Mouse (Mus musculus): ENCODE results near the gene Tgfbr3. TPM values are rescaled to one million over a fixed set of nuclear protein-coding genes. Genes with fewer than 3 reads are reported as not detected.

The Tgfbr3 gene
- polyA plus RNA-seq, 1 experiment from 2014 or later, result 6.6 TPM

DNA sequence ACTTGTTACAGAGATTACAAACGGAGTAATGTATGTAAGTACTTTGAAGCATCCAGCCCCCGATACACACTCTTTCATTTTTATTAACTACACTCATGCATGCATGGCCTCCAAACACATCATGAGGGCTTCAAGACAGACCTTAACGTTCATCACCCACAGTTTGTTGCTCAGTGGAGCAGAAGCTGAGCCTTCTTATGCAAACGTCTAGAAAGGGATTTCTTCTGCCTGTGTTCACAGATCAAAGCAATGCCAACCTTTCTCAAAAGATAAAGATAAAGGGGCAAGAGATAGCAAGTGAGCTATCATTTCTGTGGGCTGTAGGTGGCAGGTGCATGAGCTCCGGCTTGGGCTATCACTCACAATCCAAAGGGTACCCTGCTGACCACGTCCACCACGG, 123.7 kb downstream of the Tgfbr3 start:
- H3K9me3 ChIP-seq (replicated peaks), result no peaks in the 10 kb centered on the region
- H3K4me2 ChIP-seq, result no peak overlapping the region
- no peak overlapping the region for H3K27ac ChIP-seq (replicated peaks)
- peaks cover 14% of the 10 kb centered on the region for H3K4me1 ChIP-seq
- no peak for ATAC-seq (ENCODE audit: low FRiP score)
- no peak overlapping the region for H3K4me3 ChIP-seq (replicated peaks)
- no peaks in the 10 kb centered on the region for H3K27me3 ChIP-seq (replicated peaks)
- 79% methylated on average over 7 of the region's 7 CpGs for WGBS
- no peaks in the 10 kb centered on the region for H3K36me3 ChIP-seq
- H3K9ac ChIP-seq (replicated peaks), result no peak overlapping the region

DNA sequence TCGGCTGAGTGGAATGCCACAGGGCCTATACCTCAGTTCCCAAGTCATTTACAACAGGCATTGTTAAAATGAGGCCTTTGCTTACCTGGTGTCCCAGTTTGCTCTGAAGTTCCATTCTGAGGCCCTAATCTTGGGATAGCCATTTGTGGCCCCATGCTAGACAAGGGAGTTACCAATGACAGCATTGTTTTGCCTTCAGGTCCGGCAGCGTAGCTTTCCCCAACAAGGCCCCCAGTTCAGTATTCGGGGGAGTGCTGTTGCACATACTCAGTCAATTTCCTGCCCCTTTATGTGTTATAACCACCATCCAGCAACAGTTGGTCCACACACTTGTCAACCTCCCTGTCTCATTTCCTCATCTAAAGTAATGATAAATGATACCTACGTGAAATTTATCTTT, 124.2 kb downstream of the Tgfbr3 start:
- Histone ChIP-seq H3K36me3 (no peaks in the 10 kb centered on the region), H3K4me3 (replicated peaks) (no peak overlapping the region), H3K4me1 (peaks cover 14% of the 10 kb centered on the region), H3K27me3 (replicated peaks) (no peaks in the 10 kb centered on the region), H3K27ac (replicated peaks) (no peak overlapping the region), H3K9me3 (replicated peaks) (no peaks in the 10 kb centered on the region), H3K4me2 (no peak overlapping the region), H3K9ac (replicated peaks) (no peak overlapping the region)
- WGBS, result 87% methylated on average over 5 of the region's 5 CpGs
- ATAC-seq (ENCODE audit: low FRiP score), result no peak

DNA sequence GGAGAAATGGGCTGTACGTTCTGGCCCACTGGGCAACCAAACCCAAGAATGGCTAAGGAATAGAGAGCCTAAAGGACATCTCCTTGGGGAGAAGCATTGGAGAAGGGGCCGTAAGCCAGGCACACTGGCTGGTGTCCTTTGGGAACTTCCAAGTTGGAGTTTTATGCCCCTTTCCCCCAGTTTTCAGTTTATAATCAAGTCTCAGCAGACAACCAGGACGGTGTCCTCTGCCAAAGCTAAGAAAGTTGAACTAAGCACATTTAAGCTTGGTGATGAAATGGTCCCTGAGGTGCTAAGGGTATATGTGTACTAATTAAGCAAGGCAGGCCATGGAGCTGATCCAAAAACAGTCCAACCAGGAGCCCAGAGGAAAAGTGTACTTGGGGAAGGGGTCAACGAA, 124.6 kb downstream of the Tgfbr3 start:
- Histone ChIP-seq H3K4me1 (peaks cover 14% of the 10 kb centered on the region), H3K4me3 (replicated peaks) (no peak overlapping the region), H3K9me3 (replicated peaks) (no peaks in the 10 kb centered on the region), H3K27ac (replicated peaks) (no peak overlapping the region), H3K9ac (replicated peaks) (no peak overlapping the region), H3K4me2 (no peak overlapping the region), H3K36me3 (no peaks in the 10 kb centered on the region), H3K27me3 (replicated peaks) (no peaks in the 10 kb centered on the region)
- ATAC-seq (ENCODE audit: low FRiP score), result no peak
- 90% methylated on average over 4 of the region's 4 CpGs for WGBS

DNA sequence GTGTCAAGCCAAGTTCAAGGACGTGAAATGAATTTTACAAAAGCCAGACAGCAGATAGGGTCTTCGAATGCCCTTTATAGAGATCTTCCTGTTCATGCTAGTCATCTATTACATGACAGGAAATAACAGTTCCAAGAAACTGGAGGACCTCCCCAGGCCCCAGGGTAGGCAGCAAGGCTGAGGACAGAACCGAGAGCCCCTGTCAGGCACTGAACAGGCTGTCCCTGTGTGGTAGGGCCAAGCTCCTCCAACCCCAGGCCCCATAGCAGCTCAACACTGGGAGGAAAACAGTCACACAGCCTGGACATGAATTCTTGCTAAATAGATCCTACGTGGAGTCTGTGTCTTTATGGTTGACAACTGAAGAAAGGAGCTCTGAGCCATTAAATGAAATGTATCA, 125.3 kb downstream of the Tgfbr3 start:
- Histone ChIP-seq H3K27me3 (replicated peaks) (no peaks in the 10 kb centered on the region), H3K9me3 (replicated peaks) (no peaks in the 10 kb centered on the region), H3K4me2 (no peak overlapping the region), H3K27ac (replicated peaks) (no peak overlapping the region), H3K36me3 (no peaks in the 10 kb centered on the region), H3K4me3 (replicated peaks) (no peak overlapping the region), H3K4me1 (peaks cover 14% of the 10 kb centered on the region), H3K9ac (replicated peaks) (no peak overlapping the region)
- WGBS, result 85% methylated on average over 4 of the region's 4 CpGs
- ATAC-seq (ENCODE audit: low FRiP score), result no peak

DNA sequence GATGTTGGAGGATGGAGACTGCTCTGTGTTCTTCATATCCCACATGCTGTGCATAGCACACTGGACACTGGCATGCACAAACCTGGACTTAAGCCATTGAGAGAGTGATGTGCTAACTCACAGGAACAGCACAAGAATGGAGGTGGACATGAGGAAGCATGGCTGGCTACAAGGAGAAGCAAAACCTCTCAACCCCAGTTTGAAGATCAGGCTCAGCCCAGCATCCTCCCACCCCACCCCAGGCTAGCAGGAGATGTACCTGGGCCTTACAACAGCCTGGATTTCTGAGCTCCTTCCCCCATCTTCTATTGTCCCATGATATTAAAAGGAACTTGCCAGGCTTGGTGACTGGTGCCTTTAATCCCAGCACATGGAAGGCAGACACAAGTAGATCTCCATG, 126.1 kb downstream of the Tgfbr3 start:
- Histone ChIP-seq H3K4me2 (no peak overlapping the region), H3K36me3 (no peaks in the 10 kb centered on the region), H3K27me3 (replicated peaks) (no peaks in the 10 kb centered on the region), H3K4me3 (replicated peaks) (no peak overlapping the region), H3K9me3 (replicated peaks) (no peaks in the 10 kb centered on the region), H3K9ac (replicated peaks) (no peak overlapping the region), H3K27ac (replicated peaks) (no peak overlapping the region), H3K4me1 (peaks cover 14% of the 10 kb centered on the region)
- no peak for ATAC-seq (ENCODE audit: low FRiP score)

DNA sequence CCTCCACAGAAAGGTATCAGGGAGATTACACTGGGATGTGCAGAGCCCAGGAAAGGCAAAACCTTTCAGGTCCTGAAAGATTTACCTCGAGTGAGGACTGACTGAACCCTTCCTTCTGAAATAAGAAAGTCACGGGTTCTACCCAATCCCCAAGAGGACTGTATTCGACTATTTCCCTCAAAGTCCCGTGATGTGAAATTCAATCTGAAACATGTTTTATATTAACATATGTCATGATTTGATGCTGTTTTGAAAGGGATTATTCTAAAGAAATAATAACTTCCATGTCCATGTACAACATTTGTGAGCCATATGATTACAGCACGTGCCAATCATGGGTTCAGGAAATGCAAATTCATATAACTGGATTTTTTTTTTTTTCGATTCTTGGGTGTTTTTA, 126.6 kb downstream of the Tgfbr3 start:
- peaks cover 11% of the 10 kb centered on the region; the same call in 1 of the 2 replicates for H3K4me1 ChIP-seq
- H3K9me3 ChIP-seq (replicated peaks), result no peaks in the 10 kb centered on the region
- H3K27me3 ChIP-seq (replicated peaks), result no peaks in the 10 kb centered on the region
- no peak overlapping the region for H3K4me2 ChIP-seq
- WGBS, result 85% methylated on average over 6 of the region's 6 CpGs
- no peak for ATAC-seq (ENCODE audit: low FRiP score)
- H3K9ac ChIP-seq (replicated peaks), result no peak overlapping the region
- no peak overlapping the region for H3K27ac ChIP-seq (replicated peaks)
- no peak overlapping the region for H3K4me3 ChIP-seq (replicated peaks)
- H3K36me3 ChIP-seq, result no peaks in the 10 kb centered on the region

DNA sequence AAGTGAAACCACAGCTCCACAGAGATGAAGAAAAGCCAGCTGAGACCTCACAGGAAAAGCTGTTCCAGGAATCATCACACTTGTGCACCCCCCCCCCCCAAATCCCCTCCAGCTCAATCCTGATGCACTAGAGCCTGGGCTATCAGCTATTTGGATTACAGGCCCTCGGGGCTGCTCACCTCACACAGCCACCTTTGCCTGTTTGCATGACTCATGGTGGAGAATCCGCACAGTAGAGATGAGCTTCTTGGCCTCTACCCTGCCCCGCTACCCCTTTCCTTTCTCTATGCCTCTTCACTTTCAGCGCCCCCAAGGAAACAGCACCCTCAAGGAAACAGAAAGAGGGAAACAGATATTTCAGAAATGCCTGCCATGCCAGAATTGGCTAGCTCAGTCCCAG, 127.1 kb downstream of the Tgfbr3 start:
- H3K4me1 ChIP-seq, result peaks cover 9% of the 10 kb centered on the region; the same call in 1 of the 2 replicates
- ATAC-seq (ENCODE audit: low FRiP score), result no peak
- 85% methylated on average over 4 of the region's 4 CpGs for WGBS

DNA sequence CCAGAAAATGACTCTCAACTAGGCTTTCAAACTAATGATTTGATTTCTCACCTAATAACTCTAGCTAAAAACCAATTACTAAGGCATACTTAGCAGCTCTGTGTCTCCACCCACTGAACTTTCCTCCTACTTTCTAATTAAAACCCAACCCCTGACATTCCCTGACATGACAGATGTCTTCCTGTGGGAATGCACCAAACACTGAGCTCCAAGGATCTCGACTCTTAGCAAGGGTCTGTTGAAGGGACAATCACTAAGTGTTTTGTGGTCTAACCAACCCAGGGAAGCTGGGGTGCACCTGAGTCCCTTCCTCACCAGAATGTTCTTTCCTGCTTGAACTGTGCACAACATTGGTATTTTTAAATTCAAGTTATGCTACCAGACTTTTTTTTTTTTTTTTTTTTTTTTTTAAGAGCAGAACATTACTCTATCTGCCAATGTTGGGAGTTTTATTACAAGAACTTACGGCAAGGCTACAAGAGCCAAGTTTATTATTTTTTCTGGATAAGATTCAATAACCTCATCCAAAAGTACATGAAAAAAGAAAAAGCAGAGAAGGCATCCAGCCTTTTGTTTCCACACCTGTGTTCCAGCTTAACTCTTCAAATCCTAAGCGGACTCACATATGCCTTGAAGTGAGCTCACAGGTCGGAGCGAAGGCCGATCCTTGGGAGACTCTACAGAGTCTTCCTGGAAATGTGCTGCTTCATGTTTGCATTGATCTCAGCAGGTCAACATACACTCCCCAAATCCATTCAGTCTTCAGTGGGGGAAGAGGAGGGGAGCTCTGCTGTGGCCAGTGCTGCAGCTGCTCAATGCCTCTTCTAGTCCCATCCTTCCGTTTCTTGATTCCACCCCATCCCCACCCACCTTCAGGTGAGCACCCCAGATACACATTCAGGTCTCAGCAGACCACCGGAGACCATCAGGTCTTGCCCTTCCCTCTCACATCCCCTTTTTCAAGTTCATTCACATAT, 129.2 kb downstream of the Tgfbr3 start:
- Histone ChIP-seq H3K9ac (replicated peaks) (no peak overlapping the region), H3K27me3 (replicated peaks) (no peaks in the 10 kb centered on the region), H3K36me3 (no peaks in the 10 kb centered on the region), H3K9me3 (replicated peaks) (no peaks in the 10 kb centered on the region), H3K4me1 (peaks cover 9% of the 10 kb centered on the region; the same call in 1 of the 2 replicates), H3K4me3 (replicated peaks) (no peak overlapping the region), H3K4me2 (no peak overlapping the region), H3K27ac (replicated peaks) (no peak overlapping the region)
- 82% methylated on average over 8 of the region's 8 CpGs for WGBS
- ATAC-seq (ENCODE audit: low FRiP score), result no peak

More for the DNA sequence above, 127.1 kb downstream of the Tgfbr3 start:
- Histone ChIP-seq H3K9me3 (replicated peaks) (no peaks in the 10 kb centered on the region), H3K9ac (replicated peaks) (no peak overlapping the region), H3K4me3 (replicated peaks) (no peak overlapping the region), H3K27ac (replicated peaks) (no peak overlapping the region), H3K36me3 (no peaks in the 10 kb centered on the region), H3K4me2 (no peak overlapping the region), H3K27me3 (replicated peaks) (no peaks in the 10 kb centered on the region)

DNA sequence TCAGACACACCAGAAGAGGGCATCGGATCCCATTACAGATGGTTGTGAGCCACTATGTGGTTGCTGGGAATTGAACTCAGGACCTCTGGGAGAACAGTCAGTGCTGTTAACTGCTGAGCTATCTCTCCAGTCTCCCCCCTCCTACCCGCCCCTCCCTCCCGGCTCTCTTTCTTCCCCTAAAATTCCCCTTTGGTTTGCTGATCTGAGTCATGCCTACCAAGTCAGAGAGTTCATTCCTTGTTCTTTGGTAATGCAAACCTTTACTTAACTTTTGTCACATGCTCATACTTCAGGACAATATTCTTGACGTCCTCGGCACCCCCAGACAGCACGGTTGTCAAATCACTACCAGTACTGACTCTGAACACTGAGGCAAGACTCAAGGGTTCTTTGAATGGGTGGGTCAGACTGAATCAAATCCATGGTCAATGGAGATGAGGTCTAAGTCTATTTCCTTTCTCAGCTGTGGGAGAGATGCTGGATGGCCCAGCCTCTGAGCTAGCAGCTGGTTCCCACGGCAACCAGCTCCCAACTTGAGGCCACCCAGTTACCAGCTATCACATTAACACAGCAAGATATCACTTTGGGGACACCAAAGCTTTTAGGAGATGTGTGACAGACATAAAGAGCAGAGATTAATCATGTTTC, 130.8 kb downstream of the Tgfbr3 start:
- Histone ChIP-seq H3K9ac (replicated peaks) (no peak overlapping the region), H3K4me1 (peaks cover 9% of the 10 kb centered on the region; the same call in 1 of the 2 replicates), H3K9me3 (replicated peaks) (no peaks in the 10 kb centered on the region), H3K4me3 (replicated peaks) (no peak overlapping the region), H3K27me3 (replicated peaks) (no peaks in the 10 kb centered on the region; the same call in 1 of the 2 replicates), H3K4me2 (no peak overlapping the region), H3K27ac (replicated peaks) (no peak overlapping the region), H3K36me3 (no peaks in the 10 kb centered on the region)
- ATAC-seq (ENCODE audit: low FRiP score), result no peak
- 60% methylated on average over 7 of the region's 7 CpGs for WGBS

DNA sequence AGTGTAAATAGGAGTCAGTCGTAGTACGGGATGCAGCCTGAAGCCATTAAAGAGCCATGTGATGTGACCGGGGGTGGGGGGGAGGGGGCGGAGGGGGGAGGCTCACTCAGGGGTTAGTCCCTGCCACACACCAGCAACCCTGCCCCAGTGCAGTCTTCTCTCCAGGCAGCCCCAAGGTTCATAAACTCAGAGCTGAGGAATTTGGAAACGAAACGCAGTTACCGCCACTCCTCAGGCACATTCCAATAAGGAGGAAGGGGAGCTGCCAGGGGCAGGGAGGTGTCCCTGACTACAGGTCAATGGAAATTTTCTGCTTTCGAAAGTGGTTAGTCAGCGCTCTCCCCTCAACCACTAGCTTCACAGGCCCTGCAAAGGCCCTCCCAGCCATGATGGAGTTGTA, 132.0 kb downstream of the Tgfbr3 start:
- Histone ChIP-seq H3K4me1 (peaks cover 9% of the 10 kb centered on the region; the same call in 1 of the 2 replicates), H3K36me3 (no peaks in the 10 kb centered on the region), H3K9me3 (replicated peaks) (no peaks in the 10 kb centered on the region), H3K4me3 (replicated peaks) (no peak overlapping the region), H3K9ac (replicated peaks) (no peak overlapping the region), H3K27ac (replicated peaks) (no peak overlapping the region), H3K27me3 (replicated peaks) (no peaks in the 10 kb centered on the region; the same call in 1 of the 2 replicates), H3K4me2 (no peak overlapping the region)
- ATAC-seq (ENCODE audit: low FRiP score), result no peak
- 49% methylated on average over 9 of the region's 9 CpGs for WGBS

DNA sequence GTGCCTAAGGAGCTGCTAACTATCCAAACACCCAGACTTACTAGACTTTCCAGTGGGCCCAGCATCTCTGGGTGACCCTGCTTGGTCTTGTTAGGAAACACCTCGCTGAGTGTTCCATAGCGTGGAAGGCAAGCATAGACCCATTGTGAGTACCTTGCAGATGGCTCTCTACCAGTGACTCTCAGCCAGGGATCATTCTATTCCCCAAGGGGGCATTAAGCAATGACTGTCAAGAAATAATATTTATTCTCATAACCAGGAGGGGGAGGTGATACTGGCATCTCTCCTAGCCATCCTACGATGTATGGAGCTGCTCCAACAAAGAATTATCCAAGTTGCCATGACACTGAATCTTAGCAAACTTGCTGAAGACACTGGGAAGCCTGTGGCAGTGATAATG, 133.3 kb downstream of the Tgfbr3 start:
- Histone ChIP-seq H3K9me3 (replicated peaks) (no peaks in the 10 kb centered on the region), H3K36me3 (no peaks in the 10 kb centered on the region), H3K4me2 (no peak overlapping the region), H3K9ac (replicated peaks) (no peak overlapping the region), H3K4me1 (peaks cover 16% of the 10 kb centered on the region), H3K27me3 (replicated peaks) (no peaks in the 10 kb centered on the region; the same call in 1 of the 2 replicates), H3K4me3 (replicated peaks) (no peak overlapping the region), H3K27ac (replicated peaks) (no peak overlapping the region)
- 79% methylated on average over 3 of the region's 3 CpGs for WGBS
- no peak for ATAC-seq (ENCODE audit: low FRiP score)

DNA sequence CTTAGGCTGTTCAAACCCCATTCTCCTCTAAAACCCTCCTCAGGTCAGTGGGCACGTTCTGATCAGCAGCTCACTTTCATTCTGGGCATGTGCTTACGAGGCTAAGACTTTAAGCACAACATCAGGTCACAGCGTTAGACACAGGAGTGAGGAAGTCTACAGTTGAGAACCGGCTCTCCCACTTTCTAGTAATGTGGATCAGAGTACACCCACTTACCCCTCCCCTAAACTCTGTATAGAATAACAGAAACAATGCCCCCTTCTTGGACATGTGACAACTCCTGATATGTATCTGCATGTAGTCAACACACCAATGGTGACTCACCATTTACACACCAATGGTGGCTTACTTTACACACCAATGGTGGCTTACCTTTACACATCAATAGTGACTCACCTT, 136.4 kb downstream of the Tgfbr3 start:
- no peaks in the 10 kb centered on the region; the same call in 1 of the 2 replicates for H3K27me3 ChIP-seq (replicated peaks)
- H3K4me3 ChIP-seq (replicated peaks), result no peak overlapping the region
- no peak overlapping the region for H3K4me2 ChIP-seq
- H3K4me1 ChIP-seq, result peaks cover 27% of the 10 kb centered on the region
- no peak for ATAC-seq (ENCODE audit: low FRiP score)
- H3K36me3 ChIP-seq, result no peaks in the 10 kb centered on the region
- no peak overlapping the region for H3K27ac ChIP-seq (replicated peaks)
- 87% methylated on average over 4 of the region's 4 CpGs for WGBS
- H3K9me3 ChIP-seq (replicated peaks), result no peaks in the 10 kb centered on the region
- no peak overlapping the region for H3K9ac ChIP-seq (replicated peaks)

Data from neural tube, embryonic 15.5 days (tissue).